Mouse (Mus musculus) embryonic fibroblast, embryonic 13.5 days (primary cell): ENCODE data around the gene Itgb5.

Source experiments
- CTCF ChIP-seq: IDR thresholded peaks from 2 replicates; pipeline ENCODE4 v1.5.1; 2011; ENCODE audit warnings: mild to moderate bottlenecking, control low read depth, low read length, moderate library complexity, borderline replicate concordance; ENCODE audit not compliant: insufficient read depth
- POLR2A ChIP-seq: IDR thresholded peaks from 2 replicates; pipeline ENCODE4 v1.6.1; 2011; ENCODE audit warnings: low read depth, mild to moderate bottlenecking, control low read depth, low read length, moderate library complexity

DNA sequence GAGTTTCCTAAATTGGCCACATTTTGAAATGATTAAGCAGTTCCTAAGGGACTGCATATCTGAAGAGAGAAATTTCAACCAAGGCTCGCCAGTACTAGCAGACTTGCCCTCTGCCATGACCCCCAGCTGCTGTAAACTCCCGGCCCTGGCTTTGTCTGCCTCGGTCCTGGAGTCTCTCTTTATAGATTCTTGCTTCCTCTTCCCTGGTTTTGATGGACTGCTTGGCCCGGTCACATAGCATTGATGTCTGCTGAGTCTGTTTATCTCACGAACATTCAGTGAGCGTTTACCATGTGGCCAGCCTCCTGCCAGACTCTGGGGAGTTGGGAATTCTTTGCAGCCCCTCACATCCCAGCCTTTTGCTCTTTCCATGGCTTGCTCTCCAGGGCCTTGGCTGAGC, 115.3 kb downstream of the Itgb5 start:
- TF ChIP-seq POLR2A (no peak), CTCF (no peak)
